Mouse (Mus musculus) right cerebral cortex, postnatal 14 days (tissue): ENCODE measurements around the gene Ccdc136.
"Not testable (repeated sequence)": the region's sequence is repeated elsewhere in the genome, so short reads cannot be mapped to it uniquely, and the experiment has no call there.

Experiments used
- DNase-seq: peaks from one replicate; pipeline ENCODE4 v3.0.0; 2022

Ccdc136 gene

DNA sequence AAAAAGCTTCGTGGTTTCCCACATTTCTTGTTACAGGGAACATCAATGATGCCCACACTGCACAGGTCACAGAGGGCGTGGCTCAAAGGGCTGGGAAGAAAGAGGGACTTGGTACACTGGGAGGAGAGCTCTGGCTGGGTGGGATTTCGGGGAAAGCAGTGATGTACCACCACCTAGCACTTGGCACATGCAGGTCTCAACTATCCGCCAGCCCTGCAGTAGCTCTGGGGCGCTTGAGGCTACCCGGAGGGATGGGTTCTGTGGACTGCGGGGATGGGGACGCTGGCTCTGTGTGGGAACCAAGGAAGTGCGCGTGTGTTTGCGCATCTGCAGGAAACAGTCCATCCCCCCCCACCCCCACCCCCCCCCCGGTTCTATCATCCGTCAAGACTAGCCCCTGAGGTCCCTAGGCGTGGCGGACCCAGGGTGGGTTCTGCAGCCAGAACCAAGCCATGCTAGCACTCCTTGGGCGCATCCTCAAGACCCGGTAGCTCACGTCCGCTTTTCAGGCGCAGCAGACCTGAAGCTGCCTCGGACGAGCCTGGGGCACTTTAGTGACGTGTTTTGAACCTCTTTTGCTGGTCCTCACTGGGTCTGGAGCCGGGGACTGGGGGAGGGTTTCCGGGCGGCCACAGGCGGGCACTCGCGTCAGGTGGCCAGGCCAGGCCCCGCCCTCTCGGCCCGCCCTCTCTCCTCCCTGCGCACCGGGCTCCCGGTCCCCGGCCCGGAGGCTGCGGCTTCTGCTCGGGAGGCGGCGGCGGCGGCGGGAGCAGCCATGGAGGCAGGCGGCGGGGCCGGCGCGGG lies at the start of gene Ccdc136:
TSS of gene Ccdc136 (plus strand) at position 400 of the 804 bp plus-strand sequence.
- DNase-seq, result peak; percentile 73

DNA sequence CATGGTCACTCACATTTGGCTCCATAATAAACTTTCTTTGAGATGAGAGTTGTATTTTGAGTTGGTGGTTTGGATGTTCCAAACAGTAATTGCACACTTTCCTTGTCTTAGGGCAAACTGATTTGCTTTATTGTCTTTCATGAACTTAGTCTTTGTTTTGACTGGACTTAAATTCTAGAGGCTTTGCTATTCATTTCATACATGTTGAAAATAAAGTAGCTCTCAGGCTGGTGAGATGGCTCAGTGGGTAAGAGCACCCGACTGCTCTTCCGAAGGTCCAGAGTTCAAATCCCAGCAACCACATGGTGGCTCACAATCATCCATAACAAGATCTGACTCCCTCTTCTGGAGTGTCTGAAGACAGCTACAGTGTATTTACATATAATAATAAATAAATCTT lies 49.6 kb upstream of the Ccdc136 start:
- DNase-seq, result not testable (repeated sequence)

- DNase-seq, result no peak
Measured at GRCm38 (mm10) chr6:29347189-29347588, 48.9 kb upstream of the Ccdc136 start.

- DNase-seq, result peak; percentile 100
Measured at GRCm38 (mm10) chr6:29347665-29348370, 48.3 kb upstream of the Ccdc136 start, which contains the start of gene Calu. TSS of gene Calu (plus strand) at chr6:29348069.

- DNase-seq, result no peak
Measured at GRCm38 (mm10) chr6:29348371-29348724, 47.8 kb upstream of the Ccdc136 start.

GRCm38 (mm10) chr6:29351613-29352012 lies 44.5 kb upstream of the Ccdc136 start:
- no peak for DNase-seq

DNA sequence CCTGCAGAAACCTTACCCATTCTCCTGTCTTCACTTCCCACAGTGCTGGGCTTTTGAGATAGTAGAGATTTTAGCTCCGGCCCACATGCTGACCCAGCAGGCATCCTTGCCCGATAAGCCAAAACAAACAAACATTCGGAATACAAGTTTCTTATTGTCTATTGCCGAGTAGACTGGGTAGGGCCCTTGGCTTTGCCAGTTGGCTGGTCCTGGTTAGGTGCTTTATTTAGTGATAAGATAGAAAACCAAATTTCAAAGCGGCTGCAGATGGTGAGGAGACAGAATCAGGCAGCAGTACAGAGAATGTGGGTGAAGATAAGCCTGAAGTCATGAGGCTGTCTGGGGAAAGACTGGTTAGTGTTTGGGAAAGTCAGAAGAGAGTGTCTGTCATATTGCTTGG lies 43.3 kb upstream of the Ccdc136 start:
- DNase-seq, result no peak

DNA sequence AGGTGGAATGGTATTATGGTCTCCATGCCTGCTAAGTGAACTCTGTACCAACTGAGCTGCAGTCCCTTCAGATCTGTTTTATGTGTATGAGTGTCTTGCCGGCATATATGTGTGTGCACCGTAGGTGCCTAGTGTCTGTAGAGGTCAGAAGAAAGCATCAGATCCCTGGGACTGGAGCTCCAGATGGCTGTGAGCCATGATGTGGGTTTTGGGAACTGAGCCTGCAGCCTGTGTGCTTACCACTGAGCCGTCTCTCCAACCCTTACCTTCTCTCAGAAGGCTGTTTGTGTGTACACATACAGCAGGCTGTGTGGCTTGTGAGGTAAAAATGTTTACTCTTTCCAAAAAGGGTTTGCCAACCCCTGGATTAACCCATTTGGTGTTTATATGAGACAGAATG lies 36.7 kb upstream of the Ccdc136 start:
- DNase-seq, result no peak

- no peak for DNase-seq
Measured at GRCm38 (mm10) chr6:29360211-29360610, 35.9 kb upstream of the Ccdc136 start.

- DNase-seq, result no peak
Measured at GRCm38 (mm10) chr6:29362246-29363128, 33.6 kb upstream of the Ccdc136 start.

- no peak for DNase-seq
Measured at GRCm38 (mm10) chr6:29363129-29363515, 33.0 kb upstream of the Ccdc136 start.

DNA sequence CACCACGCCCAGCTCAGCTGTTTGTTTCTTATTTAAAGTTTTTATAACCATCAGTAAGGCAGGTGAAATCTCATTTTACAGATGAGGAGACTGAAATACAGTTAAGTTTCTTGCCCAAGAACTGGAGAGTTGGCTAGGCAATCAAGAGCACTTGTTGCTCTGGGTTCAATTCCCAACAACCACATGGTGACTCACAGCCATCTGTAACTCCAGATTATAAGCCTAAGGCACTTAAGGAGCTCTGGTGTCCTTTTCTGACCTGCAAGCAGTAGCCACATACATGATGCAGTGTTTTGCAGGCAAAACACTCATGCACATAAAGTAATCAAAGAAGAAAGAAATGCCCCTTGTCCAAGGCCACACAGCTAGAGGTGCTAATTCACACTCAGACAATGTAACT lies 30.8 kb upstream of the Ccdc136 start:
- DNase-seq, result no peak

GRCm38 (mm10) chr6:29377386-29377785 lies 18.7 kb upstream of the Ccdc136 start:
- no peak for DNase-seq

DNA sequence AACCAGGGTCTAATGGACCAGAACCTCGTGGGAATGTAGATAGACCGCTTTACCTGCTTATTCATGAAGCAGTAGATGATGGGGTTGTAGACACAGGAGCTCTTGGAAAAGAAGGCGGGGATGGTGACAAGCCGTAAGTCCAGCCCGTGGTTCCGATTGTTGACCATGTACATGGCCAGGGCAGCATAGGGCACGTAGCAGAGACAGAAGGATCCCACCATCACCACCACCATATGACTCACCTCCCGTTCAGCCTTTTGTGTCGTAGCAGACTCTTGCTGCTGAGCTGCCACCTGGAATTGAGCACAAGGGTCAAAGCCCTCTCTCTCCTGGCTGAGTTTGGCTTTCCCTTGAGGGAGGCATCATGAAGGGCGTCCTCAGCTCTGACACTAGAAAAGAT lies 17.4 kb upstream of the Ccdc136 start:
- DNase-seq, result no peak

DNA sequence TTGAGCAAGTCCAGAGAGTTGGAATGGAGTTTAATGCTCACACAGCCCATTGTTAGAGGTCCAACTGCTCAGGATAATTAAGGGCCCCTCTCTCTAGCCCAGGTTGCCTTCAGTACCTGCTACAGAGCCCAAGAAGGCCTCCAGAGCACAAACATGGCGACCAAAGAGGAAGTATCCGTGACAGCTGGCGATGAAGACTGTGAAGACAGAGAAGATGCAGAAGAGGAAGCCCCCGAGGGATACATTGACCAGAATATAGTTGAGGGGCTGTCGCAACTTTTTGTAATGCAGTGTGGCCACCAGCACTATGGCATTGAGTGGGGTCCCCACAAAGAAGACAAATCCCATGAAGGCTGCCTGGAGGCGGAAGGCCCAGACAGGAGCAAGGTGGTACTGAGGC lies 16.2 kb upstream of the Ccdc136 start:
- no peak for DNase-seq

DNA sequence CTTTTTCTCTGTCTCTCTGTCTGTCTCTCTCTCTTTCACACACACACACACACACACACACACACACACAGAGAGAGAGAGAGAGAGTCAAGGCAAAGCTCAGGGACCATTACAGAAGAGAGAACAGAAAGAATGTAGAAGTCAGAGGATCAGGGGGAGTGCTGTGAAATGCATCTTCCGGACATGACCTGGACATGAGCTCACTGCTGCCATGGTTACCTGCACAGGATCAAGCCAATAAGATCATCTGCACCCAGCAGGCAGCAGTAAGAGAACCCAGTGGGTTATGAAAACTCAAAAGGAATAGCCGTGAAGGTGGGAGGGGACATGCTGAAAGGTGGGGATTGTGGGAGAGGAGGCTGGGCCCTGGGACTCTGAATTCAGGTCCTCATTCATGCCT lies 13.7 kb upstream of the Ccdc136 start:
- no peak for DNase-seq

DNA sequence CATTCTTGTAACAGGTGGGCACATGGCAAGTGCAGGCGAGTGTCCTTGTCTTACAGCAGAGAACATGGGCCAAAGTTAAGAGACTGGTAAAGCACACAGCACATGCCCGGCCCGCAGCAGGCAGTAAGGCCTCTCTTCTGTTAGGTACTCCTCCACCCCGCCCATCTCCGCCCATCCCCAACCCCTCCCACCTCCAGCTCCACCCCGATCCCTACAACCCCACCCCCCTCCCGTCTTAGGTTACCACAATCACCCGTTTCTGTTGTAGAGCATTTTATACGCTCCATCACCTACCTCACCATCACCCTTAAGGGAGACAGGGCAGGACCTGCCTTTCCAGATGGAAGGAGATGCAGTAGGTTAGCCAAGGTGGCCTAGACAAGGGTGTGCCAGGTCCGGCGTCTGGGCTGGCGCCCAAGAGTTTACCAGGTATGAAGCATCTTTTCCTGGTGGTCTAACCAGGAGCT lies 8.0 kb upstream of the Ccdc136 start, which contains the start of gene Opn1sw:
TSS of gene Opn1sw (minus strand) at position 417 of the 467 bp plus-strand sequence.
- no peak for DNase-seq

GRCm38 (mm10) chr6:29388606-29389080 lies 7.5 kb upstream of the Ccdc136 start:
- DNase-seq, result peak; percentile 80

DNA sequence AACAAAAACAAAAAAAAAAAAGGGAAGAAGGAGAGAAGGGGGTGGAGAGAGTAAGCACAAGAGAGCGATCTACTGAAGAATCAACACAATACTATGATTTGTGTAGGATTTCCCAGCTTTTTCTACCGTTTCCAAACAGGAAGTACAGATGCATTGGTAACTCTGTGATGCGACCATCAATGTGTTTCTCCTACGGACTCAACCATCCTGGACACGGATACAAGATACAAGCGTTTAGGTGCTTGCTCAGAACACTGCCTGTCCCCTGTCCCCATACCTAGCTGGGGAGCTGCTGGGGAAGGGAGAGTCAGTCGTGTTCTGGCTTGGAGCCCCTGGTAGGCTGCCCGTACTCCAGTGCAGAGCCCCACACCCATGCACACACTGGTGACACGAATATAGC lies 6.7 kb upstream of the Ccdc136 start:
- no peak for DNase-seq

DNA sequence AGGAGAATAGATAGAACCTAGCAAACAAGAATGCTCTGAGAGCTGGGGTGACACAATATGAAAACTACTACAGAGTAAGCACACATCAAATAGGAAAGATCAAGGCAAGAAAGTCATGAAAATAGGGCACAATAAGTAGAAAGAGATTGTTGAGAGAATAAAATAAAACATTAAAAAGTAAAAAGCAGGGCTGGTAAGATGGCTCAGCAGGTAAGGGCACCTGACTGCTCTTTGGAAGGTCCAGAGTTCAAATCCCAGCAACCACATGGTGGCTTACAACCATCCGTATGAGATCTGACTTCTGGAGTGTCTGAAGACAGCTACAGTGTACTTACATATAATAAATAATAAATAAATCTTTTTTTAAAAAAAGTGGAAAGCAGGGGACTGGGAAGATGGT lies 5.6 kb upstream of the Ccdc136 start:
- DNase-seq, result not testable (repeated sequence)

- DNase-seq, result not testable (repeated sequence)
Measured at GRCm38 (mm10) chr6:29391241-29391640, 4.9 kb upstream of the Ccdc136 start.

- DNase-seq, result no peak
Measured at GRCm38 (mm10) chr6:29391802-29392201, 4.3 kb upstream of the Ccdc136 start.

- DNase-seq, result no peak
Measured at GRCm38 (mm10) chr6:29394286-29394685, 1.8 kb upstream of the Ccdc136 start.
